Mouse (Mus musculus) liver, adult (tissue): ENCODE results near the gene Gm17387.

Experiments used
- GATA4 ChIP-seq: IDR thresholded peaks from 2 replicates; pipeline ENCODE4 v1.6.1; 2014; ENCODE audit warnings: mild to moderate bottlenecking, low read length; ENCODE audit not compliant: insufficient replicate concordance

Gm17387 gene

DNA sequence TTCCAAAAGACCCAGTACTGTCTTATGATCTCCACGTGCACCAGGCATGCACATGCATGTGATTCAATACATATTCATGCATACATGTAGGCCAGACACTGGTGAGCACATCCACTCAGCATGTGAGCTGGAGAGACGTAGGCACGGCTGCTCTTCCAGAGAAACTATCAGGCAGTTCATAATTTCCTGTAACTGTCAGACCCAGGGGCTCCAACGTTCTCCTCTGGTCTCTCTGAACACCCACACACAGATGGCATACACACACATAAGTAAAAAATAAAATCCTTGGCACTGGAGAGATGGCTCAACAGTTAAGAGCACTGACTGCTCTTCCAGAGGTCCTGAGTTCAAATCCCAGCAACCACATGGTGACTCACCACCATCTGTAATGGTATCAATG, 44.9 kb downstream of the Gm17387 start:
- TF ChIP-seq GATA4: no peak

DNA sequence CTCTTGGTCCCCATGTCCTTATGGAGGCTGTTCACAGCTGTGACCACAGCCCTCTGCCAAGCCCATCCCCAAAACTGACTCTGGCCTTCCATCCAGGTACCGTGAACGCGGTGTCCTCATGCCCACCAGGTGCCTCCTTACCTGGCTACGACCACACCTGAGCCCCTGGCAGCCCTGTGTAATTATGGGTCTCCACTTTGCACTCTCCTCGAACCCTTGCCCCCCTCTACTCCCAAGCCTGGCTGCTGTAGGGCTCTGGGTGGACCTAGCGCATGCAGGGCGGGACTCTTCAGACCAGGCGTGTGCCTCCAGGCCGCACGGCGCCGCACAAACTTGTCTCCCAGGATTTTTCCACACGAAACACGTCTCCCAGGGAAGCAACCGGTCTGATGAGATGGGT, 48.9 kb downstream of the Gm17387 start, which contains the start of gene Pkp3:
Gene Pkp3, plus strand, starts transcription at position 378 of the 400 bp plus-strand sequence.
- no peak for TF ChIP-seq GATA4

DNA sequence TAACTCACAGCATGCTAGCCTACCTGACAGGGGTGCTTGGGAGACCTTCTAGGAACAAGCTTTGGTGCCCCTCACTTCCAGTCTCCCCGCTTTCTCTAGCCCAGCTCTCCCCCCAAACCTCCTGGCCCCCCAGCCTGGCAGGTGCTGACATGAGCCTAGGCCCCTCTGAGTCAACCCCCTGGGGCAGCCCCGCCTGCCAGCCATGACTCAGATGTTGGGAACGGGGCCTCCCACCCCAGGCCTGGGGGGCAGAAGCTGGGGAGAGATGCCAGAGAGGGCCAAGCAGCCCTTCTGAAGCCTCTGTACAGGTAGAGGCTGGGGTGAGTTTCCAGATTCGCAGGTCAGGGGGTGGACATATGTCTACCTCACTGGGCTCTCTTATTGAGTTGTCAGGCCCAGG, 49.9 kb downstream of the Gm17387 start:
- no peak for TF ChIP-seq GATA4
